Comparison of ENCODE assay signal across 8 mouse cellular contexts in genomic region chrX:106015571-106016322, GRCm38 (mm10). TPM values are rescaled to one million over a fixed set of nuclear protein-coding genes. Genes with fewer than 3 reads are reported as not detected.
DNase-seq lines count a peak whose midpoint lies in the region; ATAC-seq and TF ChIP-seq lines count a peak whose summit lies in the region.

Gene Cox7b (plus strand): TSS chrX:106015700.

- ATAC-seq in forebrain, embryonic 16.5 days: peak; percentile 66
- peak; percentile 40 for ATAC-seq in liver, postnatal 0 days
- ATAC-seq in neural tube, embryonic 14.5 days (ENCODE audit: low read depth): peak; percentile 52

- peak within 1 kb of the TSS; percentile 76 for H3K27ac ChIP-seq in cerebellum, adult 2 months (ENCODE audit: insufficient read depth, low read length)
- H3K27ac ChIP-seq in forebrain, embryonic 16.5 days (ENCODE audit: low read length): peak within 1 kb of the TSS; percentile 77
- peak within 1 kb of the TSS; percentile 94 for H3K27ac ChIP-seq in liver, postnatal 0 days (ENCODE audit: low read depth)
- peak within 1 kb of the TSS; percentile 81 for H3K27ac ChIP-seq in neural tube, embryonic 14.5 days (ENCODE audit: low read depth, low read length)
- H3K27ac ChIP-seq in testis, adult 2 months (ENCODE audit: control insufficient read depth, insufficient read depth, low read depth, low read length): peak within 1 kb of the TSS; percentile 65

- TF ChIP-seq POLR2A in cerebellum, adult 2 months (IDR thresholded peaks at IDR 0.05; ENCODE audit: borderline replicate concordance, insufficient read depth, low read length): peak; percentile 72; the same call in 1 of the 2 replicates
- 0 out of 2 replicates have a peak, but pooled peaks have one; percentile 23 for TF ChIP-seq POLR2A in testis, adult 2 months (IDR thresholded peaks at IDR 0.05; ENCODE audit: control insufficient read depth, low read depth, low read length)

- peak within 1 kb of the TSS; percentile 51 for H3K4me2 ChIP-seq in forebrain, embryonic 16.5 days (ENCODE audit: low read length)
- H3K4me2 ChIP-seq in liver, postnatal 0 days (ENCODE audit: low read depth, low read length): peak within 1 kb of the TSS; percentile 60
- H3K4me2 ChIP-seq in neural tube, embryonic 14.5 days (ENCODE audit: low read depth, low read length): peak within 1 kb of the TSS; percentile 42; the same call in 1 of the 2 replicates

- H3K36me3 ChIP-seq in forebrain, embryonic 16.5 days (ENCODE audit: control insufficient read depth, insufficient read depth): no peaks in the 10 kb centered on the region; the same call in 1 of the 2 replicates
- H3K36me3 ChIP-seq in liver, postnatal 0 days (replicated peaks; ENCODE audit: insufficient read depth, low read length): no peaks in the 10 kb centered on the region
- H3K36me3 ChIP-seq in neural tube, embryonic 14.5 days (ENCODE audit: control insufficient read depth, insufficient read depth, low read length): no peaks in the 10 kb centered on the region
- H3K36me3 ChIP-seq in testis, adult 2 months (ENCODE audit: control insufficient read depth, insufficient read depth, low read length): no peaks in the 10 kb centered on the region

- peak within 1 kb of the TSS; percentile 68 for H3K9ac ChIP-seq in forebrain, embryonic 16.5 days (replicated peaks; ENCODE audit: low read depth, low read length)
- H3K9ac ChIP-seq in liver, postnatal 0 days (replicated peaks): peak within 1 kb of the TSS; percentile 77
- H3K9ac ChIP-seq in neural tube, embryonic 14.5 days (replicated peaks; ENCODE audit: low read depth, low read length): peak within 1 kb of the TSS; percentile 57

- peak within 1 kb of the TSS; percentile 94 for H3K4me3 ChIP-seq in cerebellum, adult 2 months (replicated peaks; ENCODE audit: insufficient read depth, low read depth, low read length)
- peak within 1 kb of the TSS; percentile 72 for H3K4me3 ChIP-seq in forebrain, embryonic 16.5 days (replicated peaks; ENCODE audit: low read length)
- peak within 1 kb of the TSS; percentile 69 for H3K4me3 ChIP-seq in liver, postnatal 0 days (ENCODE audit: low read depth, low read length)
- H3K4me3 ChIP-seq in neural tube, embryonic 14.5 days (ENCODE audit: low read depth, low read length): peak within 1 kb of the TSS; percentile 51
- H3K4me3 ChIP-seq in testis, adult 2 months (ENCODE audit: control insufficient read depth, low read depth, low read length): peak within 1 kb of the TSS; percentile 87

- WGBS in cerebellum, adult 2 months: 7% methylated on average over 26 of the region's 26 CpGs
- WGBS in forebrain, embryonic 16.5 days: 16% methylated on average over 26 of the region's 26 CpGs
- 16% methylated on average over 26 of the region's 26 CpGs for WGBS in liver, postnatal 0 days (ENCODE audit: insufficient replicate concordance)
- 17% methylated on average over 26 of the region's 26 CpGs for WGBS in neural tube, embryonic 14.5 days

- intact Hi-C loops in heart, postnatal 25 days (cut with DNase I): loop anchor here (10.0 kb wide), 1 partner anchor 151 kb away; no protein-coding TSS in a partner anchor

- no peaks in the 10 kb centered on the region for H3K27me3 ChIP-seq in cerebellum, adult 2 months (ENCODE audit: control insufficient read depth, insufficient read depth, low read length)
- no peaks in the 10 kb centered on the region for H3K27me3 ChIP-seq in forebrain, embryonic 16.5 days (replicated peaks; ENCODE audit: control insufficient read depth, insufficient read depth, low read length)
- no peaks in the 10 kb centered on the region for H3K27me3 ChIP-seq in liver, postnatal 0 days (ENCODE audit: insufficient read depth, low read length)
- no peaks in the 10 kb centered on the region for H3K27me3 ChIP-seq in neural tube, embryonic 14.5 days (ENCODE audit: control insufficient read depth, insufficient read depth, low read length)
- H3K27me3 ChIP-seq in testis, adult 2 months (ENCODE audit: control insufficient read depth, insufficient read depth, low read length): no peaks in the 10 kb centered on the region

- no peaks in the 10 kb centered on the region for H3K9me3 ChIP-seq in forebrain, embryonic 16.5 days (ENCODE audit: control insufficient read depth, low read length)
- no peaks in the 10 kb centered on the region for H3K9me3 ChIP-seq in liver, postnatal 0 days (ENCODE audit: low read length)
- H3K9me3 ChIP-seq in neural tube, embryonic 14.5 days (ENCODE audit: control insufficient read depth, low read length): no peaks in the 10 kb centered on the region

- H3K4me1 ChIP-seq in cerebellum, adult 2 months (ENCODE audit: control insufficient read depth, insufficient read depth, low read length): 0 out of 2 replicates have a peak, but pooled peaks cover 2% of the 10 kb centered on the region
- H3K4me1 ChIP-seq in forebrain, embryonic 16.5 days (replicated peaks; ENCODE audit: control insufficient read depth, insufficient read depth, low read length): peaks cover 5% of the 10 kb centered on the region
- peaks cover 3% of the 10 kb centered on the region; the same call in 1 of the 2 replicates for H3K4me1 ChIP-seq in liver, postnatal 0 days (ENCODE audit: insufficient read depth)
- no peaks in the 10 kb centered on the region for H3K4me1 ChIP-seq in neural tube, embryonic 14.5 days (ENCODE audit: control insufficient read depth, insufficient read depth, low read length)
- H3K4me1 ChIP-seq in testis, adult 2 months (ENCODE audit: control insufficient read depth, insufficient read depth, low read length): no peaks in the 10 kb centered on the region

- TF ChIP-seq CTCF in cerebellum, adult 2 months (IDR thresholded peaks at IDR 0.05; ENCODE audit: borderline replicate concordance, insufficient read depth, low read depth, low read length): no peak
- TF ChIP-seq CTCF in liver, postnatal 0 days (IDR thresholded peaks at IDR 0.05; ENCODE audit: low read depth): no peak
- TF ChIP-seq CTCF in testis, adult 2 months (IDR thresholded peaks at IDR 0.05; ENCODE audit: control insufficient read depth, insufficient read depth, insufficient replicate concordance, low read depth, low read length): no peak

- peak; percentile 57; the same call in 1 of the 2 replicates for TF ChIP-seq EP300 in liver, postnatal 0 days (IDR thresholded peaks at IDR 0.05; ENCODE audit: low read depth)

- DNase-seq in MEL-GATA-1-ER (ENCODE audit: extremely low read depth, low read depth): peak; percentile 97
- peak; percentile 77 to 87 for DNase-seq in cerebellum, adult 2 months
- peak; percentile 42 for DNase-seq in heart, postnatal 25 days (ENCODE audit: low spot score)
- peak; percentile 81 for DNase-seq in layer of hippocampus, adult 11-12 months (ENCODE audit: low spot score)
- peak; percentile 73 for DNase-seq in liver, postnatal 0 days

RNA-seq across cellular contexts. Expression of gene Cox7b, which starts in this region (rescaled TPM):
- polyA plus RNA-seq in cerebellum, adult 2 months (2012; rRNA removed): 473 and 495 TPM in 2 replicates
- 299 and 304 TPM in 2 replicates for polyA plus RNA-seq in forebrain, embryonic 16.5 days (2015; fragmentation: Nextera tagmentation; extraction: Ambion mirVana)
- total RNA-seq in heart, postnatal 25 days (2021): 1,000 to 10,000 TPM; 1,708 to 1,778 TPM
- 537 and 543 TPM in 2 replicates for polyA plus RNA-seq in liver, postnatal 0 days (2015; fragmentation: Nextera tagmentation; extraction: Ambion mirVana)
- 426 and 493 TPM in 2 replicates for polyA plus RNA-seq in neural tube, embryonic 14.5 days (2014; fragmentation: Nextera tagmentation; extraction: Ambion mirVana)
- 10.1 and 10.3 TPM in 2 replicates for polyA plus RNA-seq in testis, adult 2 months (2012; rRNA removed)

Comparison
In these comparisons a context has a peak if more than half of its experiments do, and no peak if none do; other contexts are left out.
1. Peak in every context shown above with its lines: DNase-seq, ATAC-seq, H3K4me3 ChIP-seq and H3K27ac ChIP-seq.
2. RNA of gene Cox7b (polyA plus RNA-seq): 537 to 543 TPM in liver, postnatal 0 days, 426 to 493 TPM in neural tube, embryonic 14.5 days, 473 to 495 TPM in cerebellum, adult 2 months and 299 to 304 TPM in forebrain, embryonic 16.5 days; 10.1 to 10.3 TPM in testis, adult 2 months; every median in the first group is over 10 times any median in the second.
3. DNase-seq: peak in every context shown above with its lines; median percentile 97 in MEL-GATA-1-ER; 82 in cerebellum, adult 2 months; 81 in layer of hippocampus, adult 11-12 months; 73 in liver, postnatal 0 days; 42 in heart, postnatal 25 days.